Mouse (Mus musculus) cerebellum, adult 2 months (tissue): ENCODE measurements at regions not wholly inside any gene's neighbourhood (a gene's known extent, or its start where the extent isn't known, plus 50 kb on each side); places are given as distances from the start of the nearest gene placed in this dataset.

ENCODE experiments used
- CTCF ChIP-seq: fragments of 200-500 bp; IDR thresholded peaks from 2 replicates; pipeline ENCODE4 v1.5.1; 2011; ENCODE audit warnings: low read depth, mild to moderate bottlenecking, control low read depth, low read length, moderate library complexity, borderline replicate concordance; ENCODE audit not compliant: insufficient read depth
- POLR2A ChIP-seq: fragments of 200-500 bp; IDR thresholded peaks from 2 replicates; pipeline ENCODE4 v1.6.1; 2011; ENCODE audit warnings: low read length, control low read depth, borderline replicate concordance; ENCODE audit not compliant: insufficient read depth

DNA sequence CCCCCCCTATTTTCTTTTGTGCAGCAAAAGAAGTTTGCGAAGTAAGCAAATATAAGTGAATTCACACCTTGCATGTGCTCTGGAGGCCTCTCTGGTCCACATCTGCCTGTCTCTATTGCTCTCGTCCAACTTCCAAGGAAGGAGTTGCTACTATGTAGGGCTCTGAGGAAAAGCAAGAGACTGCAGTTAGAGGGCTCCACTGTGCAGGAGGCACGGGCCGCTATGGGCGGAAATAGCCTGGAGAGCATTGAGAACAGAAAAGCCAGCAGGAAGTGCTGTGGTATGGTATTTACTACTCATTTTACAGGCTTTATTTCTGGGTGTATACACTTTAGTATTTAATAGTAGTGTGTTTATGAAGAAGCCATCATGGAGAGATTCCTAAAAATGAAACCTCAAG is 162.2 kb downstream of the Sh3bp4 start:
- TF ChIP-seq POLR2A (no peak), CTCF (no peak)
